In the genomic region with DNA sequence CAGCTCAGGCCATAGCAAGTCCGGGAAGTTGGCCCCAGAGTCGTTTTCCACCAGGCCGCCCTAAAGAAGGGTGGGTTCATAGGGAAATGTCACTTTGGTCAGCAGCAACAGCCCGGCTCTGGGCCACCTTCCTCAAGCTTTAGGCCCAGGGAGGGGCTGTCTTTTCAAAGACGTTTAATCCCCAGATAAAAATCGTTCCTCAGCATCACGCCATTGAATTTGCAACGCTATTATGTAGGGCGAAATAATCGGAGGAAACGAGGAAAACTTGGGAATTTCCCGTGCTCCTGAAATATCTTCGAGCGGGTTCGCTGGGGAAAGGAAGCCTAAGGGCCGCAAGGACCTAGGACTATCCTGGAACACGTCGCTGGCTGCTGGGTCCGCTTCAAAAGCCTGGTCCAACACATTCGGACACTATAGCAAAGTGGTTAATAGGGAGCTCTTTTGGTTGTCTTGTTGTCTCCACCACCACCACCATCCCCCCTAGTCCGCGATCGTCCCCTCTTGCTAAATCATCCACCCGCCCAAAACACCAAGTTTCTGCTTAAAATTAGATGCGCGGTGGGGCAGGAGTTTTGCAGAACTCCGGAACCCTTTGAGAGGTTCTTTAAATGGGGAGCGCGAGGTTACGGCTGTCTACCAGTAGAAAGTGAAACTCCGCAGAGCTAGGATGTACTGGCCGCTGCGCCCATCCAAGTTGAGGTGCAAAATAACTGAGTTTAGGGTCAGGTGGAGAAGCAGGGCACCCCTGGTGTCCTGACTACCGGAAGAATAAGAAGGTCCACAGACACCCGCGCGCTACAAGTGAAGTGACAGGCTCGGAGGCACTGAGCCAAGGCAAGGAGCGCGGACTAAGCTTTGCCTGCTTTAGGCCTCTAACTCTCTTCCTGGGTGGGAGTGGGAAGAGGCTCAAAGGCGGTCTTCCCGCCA, we compare ENCODE assay signal across 8 mouse cellular contexts. TPM values are rescaled to one million over a fixed set of nuclear protein-coding genes. Genes with fewer than 3 reads are reported as not detected.
A peak's percentile ranks its signal among the peaks of the same experiment; 100 is the strongest.
DNase-seq lines count a peak whose midpoint lies in the region; ATAC-seq and TF ChIP-seq lines count a peak whose summit lies in the region.

No protein-coding gene starts in this region.

- peaks cover 100% of the 10 kb centered on the region for H3K27me3 ChIP-seq in lung, embryonic 14.5 days (ENCODE audit: insufficient read depth, low read length)
- peaks cover 86% of the 10 kb centered on the region for H3K27me3 ChIP-seq in forebrain, embryonic 11.5 days (ENCODE audit: control insufficient read depth, insufficient read depth, low read length)
- peaks cover 92% of the 10 kb centered on the region for H3K27me3 ChIP-seq in hindbrain, embryonic 12.5 days

- DNase-seq in lung, embryonic 14.5 days, result no peak
- no peak for DNase-seq in lung, postnatal 36 days
- peak; percentile 61 for DNase-seq in forebrain, embryonic 11.5 days (ENCODE audit: low spot score)
- DNase-seq in lung, postnatal 14 days, result peak; percentile 14
- DNase-seq in MN1 (ENCODE audit: low spot score), result no peak
- DNase-seq in cerebellum, postnatal 25 days, result no peak
- DNase-seq in thymus, adult 18-20 months, result no peak

- no peaks in the 10 kb centered on the region for H3K4me1 ChIP-seq in lung, embryonic 14.5 days (ENCODE audit: insufficient read depth)
- H3K4me1 ChIP-seq in forebrain, embryonic 11.5 days (replicated peaks; ENCODE audit: control insufficient read depth, insufficient read depth, low read length), result peaks cover 28% of the 10 kb centered on the region
- peaks cover 50% of the 10 kb centered on the region for H3K4me1 ChIP-seq in hindbrain, embryonic 12.5 days

- H3K36me3 ChIP-seq in lung, embryonic 14.5 days (ENCODE audit: insufficient read depth), result no peaks in the 10 kb centered on the region
- H3K36me3 ChIP-seq in forebrain, embryonic 11.5 days (ENCODE audit: control insufficient read depth, insufficient read depth, low read length), result no peaks in the 10 kb centered on the region
- H3K36me3 ChIP-seq in hindbrain, embryonic 12.5 days, result no peaks in the 10 kb centered on the region

- H3K4me2 ChIP-seq in lung, embryonic 14.5 days, result peak overlapping the region; percentile 87
- peak overlapping the region; percentile 77 for H3K4me2 ChIP-seq in forebrain, embryonic 11.5 days (ENCODE audit: low read depth, low read length, severe bottlenecking)
- H3K4me2 ChIP-seq in hindbrain, embryonic 12.5 days (replicated peaks), result peak overlapping the region; percentile 63

- peak overlapping the region; percentile 44 for H3K4me3 ChIP-seq in lung, embryonic 14.5 days (ENCODE audit: low read depth, low read length)
- H3K4me3 ChIP-seq in forebrain, embryonic 11.5 days (ENCODE audit: low read depth, low read length), result peak overlapping the region; percentile 41
- peak overlapping the region; percentile 49 for H3K4me3 ChIP-seq in hindbrain, embryonic 12.5 days

- no peak for TF ChIP-seq CTCF in lung, embryonic 14.5 days (IDR thresholded peaks at IDR 0.05; ENCODE audit: low read depth)

- ATAC-seq in lung, embryonic 14.5 days (ENCODE audit: insufficient read depth), result no peak
- no peak for ATAC-seq in forebrain, embryonic 11.5 days (replicated peaks; ENCODE audit: low FRiP score)
- no peak for ATAC-seq in hindbrain, embryonic 12.5 days (ENCODE audit: low FRiP score)

- WGBS in lung, embryonic 14.5 days, result under 1% methylated on average over 42 of the region's 42 CpGs
- under 1% methylated on average over 42 of the region's 42 CpGs for WGBS in forebrain, embryonic 11.5 days
- under 1% methylated on average over 42 of the region's 42 CpGs for WGBS in hindbrain, embryonic 12.5 days

- H3K9ac ChIP-seq in lung, embryonic 14.5 days, result 0 out of 2 replicates have a peak overlapping the region, but pooled peaks have one; percentile 35
- H3K9ac ChIP-seq in forebrain, embryonic 11.5 days (ENCODE audit: low read length), result peak overlapping the region; percentile 57
- H3K9ac ChIP-seq in hindbrain, embryonic 12.5 days, result peak overlapping the region; percentile 71

- no peak overlapping the region for H3K27ac ChIP-seq in lung, embryonic 14.5 days (ENCODE audit: low read depth)
- no peak overlapping the region for H3K27ac ChIP-seq in forebrain, embryonic 11.5 days (ENCODE audit: low read depth, low read length)
- no peak overlapping the region for H3K27ac ChIP-seq in hindbrain, embryonic 12.5 days

- H3K9me3 ChIP-seq in lung, embryonic 14.5 days (ENCODE audit: low read depth, low read length), result no peaks in the 10 kb centered on the region
- H3K9me3 ChIP-seq in forebrain, embryonic 11.5 days (ENCODE audit: control insufficient read depth, low read length), result no peaks in the 10 kb centered on the region
- no peaks in the 10 kb centered on the region for H3K9me3 ChIP-seq in hindbrain, embryonic 12.5 days (replicated peaks)

RNA-seq across cellular contexts. Expression of gene Msx1, which starts 1.3 kb away (rescaled TPM):
- 2.9 and 3.1 TPM in 2 replicates for polyA plus RNA-seq in lung, embryonic 14.5 days (2014; fragmentation: Nextera tagmentation; extraction: Ambion mirVana)
- 164 and 175 TPM in 2 replicates for polyA plus RNA-seq in forebrain, embryonic 11.5 days (2014; fragmentation: Nextera tagmentation; extraction: Ambion mirVana)
- polyA plus RNA-seq in hindbrain, embryonic 12.5 days (2016; fragmentation: Nextera tagmentation; extraction: Ambion mirVana), result 95.6 and 118 TPM in 2 replicates

Comparison
In these comparisons a context has a peak if more than half of its experiments do, and no peak if none do; other contexts are left out.
1. DNase-seq: peak in forebrain, embryonic 11.5 days (single experiment) and lung, postnatal 14 days (single experiment); none in lung, embryonic 14.5 days (single experiment), lung, postnatal 36 days (single experiment), MN1 (single experiment), cerebellum, postnatal 25 days (0 of 2) and thymus, adult 18-20 months (0 of 2).
2. RNA of gene Msx1, which starts 1.3 kb away (polyA plus RNA-seq): 164 to 175 TPM in forebrain, embryonic 11.5 days and 95.6 to 118 TPM in hindbrain, embryonic 12.5 days; 2.9 to 3.1 TPM in lung, embryonic 14.5 days; every median in the first group is over 10 times any median in the second.
3. Peak in every context shown above with its lines, with median percentiles within 50 percentile points of each other: H3K4me2 ChIP-seq, H3K4me3 ChIP-seq and H3K9ac ChIP-seq.